Mouse (Mus musculus) bone marrow, adult 2 months (tissue): ENCODE measurements around the gene AI467606. TPM values are rescaled to one million over a fixed set of nuclear protein-coding genes. Genes with fewer than 3 reads are reported as not detected.
"Not testable (repeated sequence)": the region's sequence is repeated elsewhere in the genome, so short reads cannot be mapped to it uniquely, and the experiment has no call there.

ENCODE experiments used
- H3K27ac ChIP-seq: fragments of 200-500 bp; 2 replicates; pipeline ENCODE4 v1.5.1; 2012; ENCODE audit warnings: low read depth, mild to moderate bottlenecking, control low read depth, inconsistent platforms, low read length; ENCODE audit not compliant: control insufficient read depth, poor library complexity, insufficient read depth
- H3K4me1 ChIP-seq: fragments of 200-500 bp; 2 replicates; pipeline ENCODE4 v1.6.1; 2011; ENCODE audit warnings: low read length; ENCODE audit not compliant: control insufficient read depth, insufficient read depth
- H3K4me3 ChIP-seq: fragments of 200-500 bp; replicated peaks from 2 replicates; pipeline ENCODE3; 2011; ENCODE audit warnings: mild to moderate bottlenecking, low read depth, low read length, control low read depth; ENCODE audit not compliant: control insufficient read depth
- CTCF ChIP-seq: fragments of 200-500 bp; IDR thresholded peaks from 2 replicates; pipeline ENCODE4 v1.5.1; 2011; ENCODE audit warnings: low read length, control low read depth; ENCODE audit not compliant: control insufficient read depth, insufficient read depth
- POLR2A ChIP-seq: fragments of 200-500 bp; IDR thresholded peaks from 2 replicates; pipeline ENCODE4 v1.6.1; 2011; ENCODE audit warnings: low read depth, mild to moderate bottlenecking, control low read depth, low read length, borderline replicate concordance; ENCODE audit not compliant: control insufficient read depth
- WGBS: fragments of 180-500 bp; shearing (Covaris S2); methylation state at CpG from one replicate; pipeline ENCODE4 v1.1.7; 2018; 5-methylcytosine and 5-hydroxymethylcytosine counted together
- polyA plus RNA-seq: library from polyadenylated mRNA; stranded (reverse); fragments of >200 nt; gene quantifications from 2 replicates; pipeline ENCODE4 v1.2.4, GENCODE M21; 2011; ENCODE audit warnings: low replicate concordance; ENCODE audit not compliant: missing spikeins, insufficient read depth, insufficient read length

Gene AI467606
- polyA plus RNA-seq, 1 experiment, result 36.8 TPM

DNA sequence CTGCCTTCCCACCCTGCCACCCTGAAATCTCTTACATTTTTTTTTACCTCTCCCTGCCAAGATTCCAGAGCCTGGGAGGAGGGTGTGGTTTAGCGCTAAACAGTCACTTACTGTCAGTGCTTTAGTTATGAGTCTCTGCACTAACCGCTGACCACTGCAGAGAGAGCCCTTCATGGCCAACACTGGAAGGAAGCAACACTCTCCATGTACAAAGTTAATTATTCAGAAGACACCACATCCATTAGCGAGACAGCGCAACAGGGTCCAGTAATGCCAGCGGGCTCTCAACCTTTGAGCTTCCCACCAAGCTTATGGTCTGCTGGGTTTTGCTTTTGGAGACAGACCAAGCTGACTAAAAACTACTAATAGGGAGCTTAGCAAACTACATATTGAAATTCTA, 15.0 kb upstream of the AI467606 start:
- H3K27ac ChIP-seq, result no peak overlapping the region
- peaks cover 3% of the 10 kb centered on the region; the same call in 1 of the 2 replicates for H3K4me1 ChIP-seq
- no peak overlapping the region for H3K4me3 ChIP-seq
- WGBS, result 91% methylated on average over 5 of the region's 5 CpGs
- TF ChIP-seq CTCF, result no peak
- TF ChIP-seq POLR2A, result no peak

DNA sequence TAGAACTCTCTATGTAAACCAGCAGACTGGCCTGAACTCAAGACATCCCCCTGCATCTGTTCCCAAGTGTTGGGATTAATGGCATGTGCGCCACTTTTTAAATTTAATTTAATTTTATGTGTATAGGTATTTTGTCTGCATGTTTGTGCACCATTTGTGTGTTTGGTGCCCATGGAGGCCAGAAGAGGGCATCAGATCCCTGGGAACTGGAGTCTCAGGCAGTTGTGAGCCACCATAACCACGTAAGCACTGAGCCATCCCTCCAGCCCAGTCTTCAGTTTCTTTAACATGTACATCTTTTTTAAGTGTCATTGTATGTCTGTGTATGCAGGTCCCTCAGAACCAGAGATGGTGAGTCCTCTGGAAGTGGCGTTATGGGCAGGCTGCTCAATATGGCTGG, 13.5 kb upstream of the AI467606 start:
- H3K4me1 ChIP-seq, result peaks cover 3% of the 10 kb centered on the region; the same call in 1 of the 2 replicates
- H3K4me3 ChIP-seq, result no peak overlapping the region
- no peak overlapping the region for H3K27ac ChIP-seq
- peak; percentile 82 for TF ChIP-seq CTCF
- no peak for TF ChIP-seq POLR2A
- 75% methylated on average over 3 of the region's 3 CpGs for WGBS

- TF ChIP-seq CTCF (no peak), POLR2A (no peak)
- no peak overlapping the region for H3K4me3 ChIP-seq
- WGBS, result 30% methylated on average over 3 of the region's 3 CpGs
- H3K4me1 ChIP-seq, result peaks cover 6% of the 10 kb centered on the region; the same call in 1 of the 2 replicates
- H3K27ac ChIP-seq, result no peak overlapping the region; the same call in 1 of the 2 replicates
These were observed 11.1 kb upstream of the AI467606 start for GRCm38 (mm10) chr7:127080045-127080444.

DNA sequence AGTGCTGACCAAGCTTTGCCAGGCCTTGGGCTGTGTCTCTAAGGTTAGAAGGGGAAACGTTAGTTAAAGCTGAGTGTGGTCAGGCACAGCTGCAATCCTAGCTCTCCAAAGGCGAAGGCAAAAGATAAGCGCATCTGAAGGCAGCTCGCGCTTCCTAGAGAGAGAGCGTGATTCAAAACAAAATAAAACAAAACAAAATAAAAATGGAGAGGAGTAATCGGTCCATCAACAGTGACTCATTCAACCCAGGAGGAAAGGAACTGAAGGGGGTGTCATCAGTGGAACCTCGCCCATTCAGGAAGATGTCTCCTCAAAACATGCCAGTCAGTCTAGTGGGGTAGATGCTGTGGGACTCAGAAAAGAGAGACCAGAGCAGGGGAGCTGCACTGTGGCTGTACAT, 8.9 kb upstream of the AI467606 start:
- Histone ChIP-seq H3K27ac (no peak overlapping the region), H3K4me3 (no peak overlapping the region), H3K4me1 (peaks cover 6% of the 10 kb centered on the region; the same call in 1 of the 2 replicates)
- TF ChIP-seq POLR2A (no peak), CTCF (no peak)
- WGBS, result 37% methylated on average over 8 of the region's 8 CpGs

GRCm38 (mm10) chr7:127082995-127083394, 8.2 kb upstream of the AI467606 start:
- WGBS, result 6% methylated on average over 2 of the region's 2 CpGs
- no peak for TF ChIP-seq CTCF
- no peak for TF ChIP-seq POLR2A
- Histone ChIP-seq H3K4me3 (no peak overlapping the region), H3K4me1 (peaks cover 6% of the 10 kb centered on the region; the same call in 1 of the 2 replicates), H3K27ac (no peak overlapping the region; the same call in 1 of the 2 replicates)

GRCm38 (mm10) chr7:127083689-127084088, 7.5 kb upstream of the AI467606 start:
- H3K4me1 ChIP-seq, result peaks cover 4% of the 10 kb centered on the region; the same call in 1 of the 2 replicates
- TF ChIP-seq CTCF (no peak), POLR2A (no peak)
- no peak overlapping the region; the same call in 1 of the 2 replicates for H3K27ac ChIP-seq
- 52% methylated on average over 4 of the region's 4 CpGs for WGBS
- no peak overlapping the region for H3K4me3 ChIP-seq

DNA sequence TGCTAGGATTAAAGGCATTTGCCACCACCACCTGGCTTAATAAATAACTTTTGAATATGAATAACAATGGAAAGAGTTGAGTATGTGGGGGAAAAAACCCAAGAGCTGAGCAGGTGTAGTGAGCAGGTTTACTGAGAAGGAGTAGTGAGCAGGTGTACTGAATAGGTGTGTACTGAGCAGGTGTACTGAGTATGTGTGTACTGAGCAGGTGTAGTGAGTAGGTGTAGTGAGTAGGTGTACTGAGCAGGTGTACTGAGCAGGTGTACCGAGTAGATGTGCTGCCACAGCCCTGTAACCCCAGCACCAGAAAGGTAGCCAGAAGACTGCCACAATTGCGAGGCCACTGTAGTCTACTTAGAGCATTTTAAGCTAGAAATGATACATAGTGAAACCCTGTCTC, 6.4 kb upstream of the AI467606 start:
- 80% methylated on average over 2 of the region's 2 CpGs for WGBS

DNA sequence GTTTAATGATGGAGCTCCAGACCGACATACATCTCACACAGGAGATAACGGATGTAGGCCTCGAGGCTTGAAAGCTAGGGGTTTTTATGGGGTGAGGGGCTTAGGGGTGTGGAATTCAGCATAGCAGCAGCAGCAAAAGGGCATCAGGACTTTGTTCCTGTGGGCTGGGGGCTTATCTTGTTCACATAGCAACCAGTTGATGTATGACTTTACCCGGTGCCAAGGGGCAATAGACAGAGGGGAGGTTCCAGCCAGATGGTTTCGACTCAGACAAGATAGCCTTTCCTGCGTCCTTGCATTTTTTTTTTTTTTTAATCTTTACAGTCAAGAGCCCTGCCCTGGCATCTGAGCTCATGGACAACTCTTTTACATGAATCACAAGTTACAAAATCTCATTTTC, 5.4 kb upstream of the AI467606 start:
- 0 out of 2 replicates have a peak overlapping the region, but pooled peaks have one; percentile 3 for H3K27ac ChIP-seq
- 54% methylated on average over 6 of the region's 6 CpGs for WGBS
- H3K4me1 ChIP-seq, H3K4me3 ChIP-seq: not testable (repeated sequence)

More for the DNA sequence above, 6.4 kb upstream of the AI467606 start:
- H3K4me3 ChIP-seq, result no peak overlapping the region
- H3K27ac ChIP-seq, result peak overlapping the region; percentile 33; the same call in 1 of the 2 replicates
- H3K4me1 ChIP-seq, result peaks cover 6% of the 10 kb centered on the region; the same call in 1 of the 2 replicates
- TF ChIP-seq POLR2A, result no peak
- TF ChIP-seq CTCF, result no peak

DNA sequence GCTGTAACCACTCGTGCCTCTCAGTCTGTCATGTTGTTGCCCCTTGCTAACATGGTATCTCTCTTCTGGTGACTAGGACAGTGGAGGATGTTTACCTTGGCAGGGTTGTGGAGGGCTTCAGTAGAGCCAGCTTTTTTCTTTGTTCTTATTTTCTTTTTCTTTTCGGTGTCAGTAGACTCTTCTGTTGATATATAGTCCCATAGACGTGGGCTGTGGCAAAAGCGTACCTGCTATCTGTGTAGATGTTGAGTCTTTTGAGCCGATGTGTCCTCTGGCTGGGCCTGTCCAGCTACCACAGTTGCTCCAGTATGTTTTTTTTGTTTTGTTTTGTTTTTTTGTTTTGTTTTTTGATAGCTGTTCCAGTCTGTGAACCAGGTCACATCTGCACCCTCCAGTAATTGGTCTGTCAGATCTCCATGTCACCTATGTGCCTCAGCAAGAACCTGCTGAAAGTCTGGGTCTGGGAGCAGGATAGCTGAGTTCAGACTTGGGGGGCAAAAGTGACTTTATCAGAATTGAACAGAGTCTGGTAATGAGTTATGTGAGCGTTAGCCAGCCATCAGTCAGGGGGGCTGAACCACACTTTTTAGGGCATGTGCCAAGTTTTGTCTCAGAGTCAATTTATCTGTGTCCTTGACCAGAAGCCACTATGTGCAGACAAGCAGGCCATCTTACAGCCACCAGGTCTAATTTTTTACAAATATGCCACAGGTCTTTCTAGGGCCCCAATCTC, 3.7 kb upstream of the AI467606 start, which contains the start of gene Zg16:
Gene Zg16 (minus strand): TSS at position 51 of the 733 bp plus-strand sequence.
- not testable (repeated sequence) for H3K4me1 ChIP-seq
- WGBS, result 64% methylated on average over 6 of the region's 6 CpGs
- H3K27ac ChIP-seq, result peak within 1 kb of the TSS; percentile 50

More for the DNA sequence above, 3.7 kb upstream of the AI467606 start, which contains the start of gene Zg16:
- not testable (repeated sequence) for H3K4me3 ChIP-seq
